Mouse (Mus musculus): Measurements from ENCODE around the gene Ddias. TPM values are rescaled to one million over a fixed set of nuclear protein-coding genes. Genes with fewer than 3 reads are reported as not detected.
A peak's percentile ranks its signal among the peaks of the same experiment; 100 is the strongest.

Ddias gene
- total RNA-seq, 2 experiments from 2014 or later: 1.5 to 2.3 TPM

DNA sequence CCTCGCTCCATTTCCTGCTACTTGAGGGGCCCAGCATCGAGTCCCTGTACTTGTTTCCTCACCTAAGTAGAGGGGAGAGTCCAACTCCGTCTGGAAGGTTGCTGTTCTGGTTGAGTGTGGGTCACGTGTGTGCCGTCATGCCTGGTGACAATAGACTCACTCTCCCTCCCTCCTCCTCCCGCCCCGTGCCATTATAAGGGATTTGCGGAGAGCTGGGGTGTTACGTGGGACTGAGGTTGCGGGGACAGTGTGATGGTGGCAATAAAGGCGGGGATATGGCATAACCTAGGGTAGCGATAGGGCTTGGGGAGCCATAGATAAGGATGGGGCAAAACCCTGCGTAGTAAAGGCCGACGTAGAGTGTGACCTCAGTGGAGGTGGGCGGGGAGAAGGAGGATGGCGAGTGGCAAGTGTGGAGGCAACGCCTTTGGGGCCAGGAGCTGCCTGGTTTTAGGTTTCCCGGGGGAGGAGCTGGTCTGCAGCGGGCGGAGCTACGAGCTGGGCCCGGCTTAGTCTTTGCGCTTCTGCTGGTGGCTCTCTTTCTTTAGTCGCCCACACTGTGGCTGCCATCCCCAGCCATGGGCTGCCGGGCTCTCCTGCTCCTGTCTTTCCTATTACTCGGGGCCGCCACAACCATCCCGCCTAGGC, 838 bp upstream of the Ddias start:
- intact Hi-C loops (cut with DNase I): loop anchor here (1.0 to 5.0 kb wide), 4 partner anchors 87 to 243 kb away; partner anchors contain the start of gene Pcf11
- peak; percentile 84 to 93 for DNase-seq (ENCODE audit: extremely low spot score in 1 of 2, low spot score in 2 of 2)

DNA sequence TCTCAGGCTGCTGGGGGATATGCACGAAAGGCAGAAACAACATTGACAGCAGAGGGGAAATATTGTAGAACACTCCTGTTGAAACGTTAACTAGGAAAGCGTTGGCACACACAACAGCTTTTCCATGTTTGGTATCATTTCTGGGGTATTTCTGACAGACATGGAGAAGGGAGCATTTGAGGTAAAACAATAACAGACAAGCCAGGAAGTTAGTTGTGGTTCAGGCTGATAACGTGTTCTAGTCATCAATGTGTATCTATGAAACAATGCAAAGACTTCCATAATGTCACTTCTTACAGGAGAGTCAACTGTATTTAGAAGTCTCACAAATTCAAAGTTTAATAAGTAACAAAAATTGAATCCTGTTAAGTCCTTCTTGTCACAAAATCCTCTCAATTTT, 2.5 kb downstream of the Ddias start:
- no peak for DNase-seq (ENCODE audit: extremely low spot score in 1 of 2, low spot score in 2 of 2)
- intact Hi-C loops (cut with DNase I): loop anchor here (5.0 kb wide), 3 partner anchors 91 to 239 kb away; partner anchors contain the start of gene Pcf11

- DNase-seq (ENCODE audit: extremely low spot score in 1 of 2, low spot score in 2 of 2): no peak
- intact Hi-C loops (cut with DNase I): loop anchor here (5.0 kb wide), 3 partner anchors 92 to 238 kb away; partner anchors contain the start of gene Pcf11
Measured at GRCm38 (mm10) chr7:92870161-92870560, 3.9 kb downstream of the Ddias start.

DNA sequence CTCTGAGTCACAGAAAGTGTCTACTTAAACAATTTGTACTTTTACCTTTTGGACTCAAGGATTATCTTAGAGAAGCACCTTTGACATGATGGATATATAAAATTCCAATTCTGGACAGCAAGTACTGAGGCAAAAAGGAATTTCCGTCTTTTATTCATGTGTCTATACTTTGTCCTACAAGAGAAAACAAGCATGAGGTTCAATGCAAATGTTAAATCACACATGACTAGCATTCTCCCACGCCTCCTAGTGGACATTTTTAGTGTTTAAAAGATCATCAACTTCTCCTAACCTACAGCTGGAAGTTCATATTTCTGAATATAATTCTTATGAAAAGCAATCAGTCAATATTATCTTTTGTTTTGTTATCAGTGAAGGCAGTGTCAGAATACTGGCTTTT, 7.5 kb downstream of the Ddias start:
- no peak for DNase-seq (ENCODE audit: extremely low spot score in 1 of 2, low spot score in 2 of 2)
- intact Hi-C loops (cut with DNase I): loop anchor here (10.0 kb wide), 1 partner anchor 132 kb away; no protein-coding TSS in a partner anchor

DNA sequence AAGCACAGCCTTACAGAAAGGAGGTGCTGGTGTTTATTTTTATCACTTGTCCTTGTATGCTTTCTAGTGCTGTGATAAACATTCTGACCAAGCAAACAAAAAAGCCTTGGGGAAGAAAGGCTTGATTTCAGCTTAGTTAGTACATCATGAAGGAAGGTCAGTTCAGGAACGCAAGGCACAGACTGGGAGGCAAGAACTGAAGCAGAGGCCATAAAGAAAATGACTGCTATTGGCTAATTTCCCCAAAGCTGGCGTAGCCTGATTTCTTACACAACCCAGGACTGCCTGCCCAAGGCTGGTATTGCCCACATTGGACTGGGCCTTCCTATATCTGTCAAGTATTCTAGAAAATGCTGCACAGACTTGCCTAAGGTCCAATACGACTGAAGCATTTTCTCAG, 25.8 kb downstream of the Ddias start:
- DNase-seq (ENCODE audit: extremely low spot score in 1 of 2, low spot score in 2 of 2): no peak
- intact Hi-C loops (cut with DNase I): no loop called here

DNA sequence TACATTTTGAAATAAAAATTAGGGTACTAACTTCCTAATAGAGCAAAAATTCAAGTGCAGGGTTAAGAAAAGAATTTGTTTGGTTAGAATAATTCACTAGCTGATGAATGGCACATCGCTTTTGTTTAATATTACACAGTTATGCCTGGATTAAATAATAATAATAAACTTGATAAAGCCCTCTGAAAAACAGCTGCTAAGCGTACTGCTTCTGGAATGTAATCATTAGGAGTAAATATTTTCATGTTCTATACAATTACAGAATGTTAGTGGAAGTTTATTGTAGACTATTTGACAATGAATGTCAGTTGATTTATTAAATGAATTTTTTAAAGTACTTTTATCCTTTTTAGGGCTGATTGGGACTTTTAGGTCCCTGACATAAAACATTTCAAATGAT, 31.8 kb downstream of the Ddias start:
- intact Hi-C loops (cut with DNase I): no loop called here
- DNase-seq (ENCODE audit: extremely low spot score in 1 of 2, low spot score in 2 of 2): no peak

GRCm38 (mm10) chr7:92837907-92838306, 36.1 kb downstream of the Ddias start:
- no peak for DNase-seq (ENCODE audit: extremely low spot score in 1 of 2, low spot score in 2 of 2)
- intact Hi-C loops (cut with DNase I): no loop called here

- intact Hi-C loops (cut with DNase I): no loop called here
Measured at GRCm38 (mm10) chr7:92837226-92837625, 36.8 kb downstream of the Ddias start.

DNA sequence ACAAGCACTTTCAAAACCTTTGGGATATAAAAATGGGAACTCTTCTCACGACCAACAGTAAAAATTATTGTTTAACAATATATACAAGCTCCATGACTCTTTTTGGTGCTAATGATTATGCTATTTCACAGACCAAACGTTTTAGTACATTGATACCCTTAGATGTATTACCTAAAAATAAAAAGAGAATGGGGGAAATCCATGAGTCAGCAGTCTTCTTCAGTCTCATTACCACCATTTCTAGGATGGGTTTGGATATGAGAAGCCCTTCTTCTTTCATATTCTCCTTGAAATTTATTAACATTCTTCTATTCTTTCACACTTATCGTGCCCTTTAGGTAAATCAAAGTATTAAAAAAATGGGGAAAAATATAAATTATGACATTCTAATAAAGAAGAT, 37.6 kb downstream of the Ddias start:
- intact Hi-C loops (cut with DNase I): no loop called here

More at GRCm38 (mm10) chr7:92837226-92837625, 36.8 kb downstream of the Ddias start:
- no peak for DNase-seq (ENCODE audit: extremely low spot score in 1 of 2, low spot score in 2 of 2)

GRCm38 (mm10) chr7:92834391-92834790, 39.7 kb downstream of the Ddias start:
- intact Hi-C loops (cut with DNase I): no loop called here
- no peak for DNase-seq (ENCODE audit: extremely low spot score in 1 of 2, low spot score in 2 of 2)

More for the DNA sequence above, 37.6 kb downstream of the Ddias start:
- DNase-seq (ENCODE audit: extremely low spot score in 1 of 2, low spot score in 2 of 2): no peak

DNA sequence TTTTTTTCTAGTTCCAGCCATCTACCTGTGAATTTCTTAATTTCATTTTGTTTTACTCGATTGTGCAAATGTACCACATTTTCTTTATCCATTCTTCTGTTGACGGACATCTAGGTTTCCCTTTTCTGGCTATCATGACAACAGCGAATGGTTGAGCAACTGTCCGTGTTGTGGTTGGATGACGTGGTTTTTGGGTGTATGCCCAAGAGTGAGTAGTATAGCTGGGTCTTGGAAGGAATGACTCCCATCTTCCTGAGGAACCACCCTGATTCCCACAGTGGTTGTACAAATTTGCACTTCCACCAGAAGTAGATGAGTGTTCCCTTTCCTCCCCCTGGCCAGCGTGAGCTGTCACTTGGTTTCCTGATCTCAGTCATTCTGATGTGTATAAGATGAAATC, 41.7 kb downstream of the Ddias start:
- intact Hi-C loops (cut with DNase I): no loop called here

DNA sequence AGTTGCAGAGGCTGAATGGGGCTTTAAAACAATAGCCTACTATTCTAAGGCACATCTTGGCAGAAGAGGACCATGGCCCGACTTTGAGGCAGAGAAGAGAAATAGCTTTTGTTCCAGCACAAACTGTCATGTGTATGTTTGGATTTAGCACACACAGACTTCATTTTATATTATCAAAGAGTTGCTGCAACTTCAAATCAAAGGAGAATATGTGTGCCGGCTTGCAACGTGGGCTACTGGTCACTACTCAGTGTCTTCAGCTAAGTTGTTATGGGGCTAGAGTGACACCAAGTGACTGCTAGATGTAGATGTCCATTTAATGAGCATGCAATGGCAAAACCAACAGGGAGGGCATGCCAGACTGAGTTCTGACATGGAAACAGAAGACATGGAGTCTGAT, 46.1 kb downstream of the Ddias start:
- DNase-seq (ENCODE audit: extremely low spot score in 1 of 2, low spot score in 2 of 2): no peak
- intact Hi-C loops (cut with DNase I): loop anchor here (5.0 kb wide), 2 partner anchors 86 to 161 kb away; partner anchors contain the start of genes Pcf11 and Rab30

More for the DNA sequence above, 41.7 kb downstream of the Ddias start:
- DNase-seq (ENCODE audit: extremely low spot score in 1 of 2, low spot score in 2 of 2): no peak

GRCm38 (mm10) chr7:92826248-92826647, 47.8 kb downstream of the Ddias start:
- intact Hi-C loops (cut with DNase I): loop anchor here (5.0 kb wide), 2 partner anchors 84 to 159 kb away; partner anchors contain the start of genes Pcf11 and Rab30
- DNase-seq (ENCODE audit: extremely low spot score in 1 of 2, low spot score in 2 of 2): no peak

GRCm38 (mm10) chr7:92822409-92823101, 51.5 kb downstream of the Ddias start:
- intact Hi-C loops (cut with DNase I): no loop called here
- no peak for DNase-seq (ENCODE audit: extremely low spot score in 1 of 2, low spot score in 2 of 2)

GRCm38 (mm10) chr7:92821871-92822270, 52.2 kb downstream of the Ddias start:
- intact Hi-C loops (cut with DNase I): no loop called here
- DNase-seq (ENCODE audit: extremely low spot score in 1 of 2, low spot score in 2 of 2): no peak

GRCm38 (mm10) chr7:92820941-92821465, 53.0 kb downstream of the Ddias start:
- intact Hi-C loops (cut with DNase I): no loop called here

GRCm38 (mm10) chr7:92820410-92820809, 53.6 kb downstream of the Ddias start:
- intact Hi-C loops (cut with DNase I): no loop called here
- no peak for DNase-seq (ENCODE audit: extremely low spot score in 1 of 2, low spot score in 2 of 2)

More at GRCm38 (mm10) chr7:92820941-92821465, 53.0 kb downstream of the Ddias start:
- DNase-seq (ENCODE audit: extremely low spot score in 1 of 2, low spot score in 2 of 2): no peak

GRCm38 (mm10) chr7:92819656-92820055, 54.4 kb downstream of the Ddias start:
- intact Hi-C loops (cut with DNase I): no loop called here
- DNase-seq (ENCODE audit: extremely low spot score in 1 of 2, low spot score in 2 of 2): no peak

DNA sequence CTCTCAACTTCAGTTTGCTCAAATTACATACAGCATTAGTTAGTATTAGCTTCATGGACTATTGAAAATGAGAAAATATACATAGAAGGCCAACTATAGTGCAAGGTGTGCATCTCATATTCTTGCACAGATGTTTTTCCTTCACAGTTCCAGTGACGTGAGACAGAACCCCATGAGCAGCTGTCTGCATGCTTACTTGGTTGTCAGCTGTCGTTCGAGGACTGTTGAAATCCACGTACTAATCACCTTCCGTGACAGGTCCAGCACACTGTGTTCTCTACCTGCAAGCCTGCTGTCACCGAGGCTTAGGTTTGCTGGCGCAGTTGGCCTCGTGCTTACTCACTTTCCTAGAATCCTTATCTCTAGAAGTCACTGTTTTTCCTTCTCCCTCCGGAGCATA, 56.2 kb downstream of the Ddias start:
- no peak for DNase-seq (ENCODE audit: extremely low spot score in 1 of 2, low spot score in 2 of 2)
- intact Hi-C loops (cut with DNase I): no loop called here

DNA sequence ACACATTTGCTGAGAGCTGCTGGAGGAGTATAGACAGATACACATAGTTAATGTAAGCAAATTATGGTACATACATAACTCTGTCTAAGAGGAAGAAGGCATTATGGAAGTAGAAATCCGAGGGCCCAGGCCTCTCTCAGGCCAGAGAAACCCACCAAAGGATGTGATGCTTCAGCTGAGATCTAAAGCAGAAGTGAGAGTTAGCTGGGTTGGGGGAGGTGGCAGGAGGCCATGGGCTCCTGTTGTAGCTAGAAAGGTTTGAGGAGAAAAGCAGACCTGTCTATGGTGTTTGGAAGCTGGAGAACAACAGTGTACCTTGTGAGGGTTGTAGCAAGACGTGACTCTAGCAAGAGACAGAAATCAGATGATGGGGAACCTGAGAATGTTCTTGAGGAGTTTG, 56.8 kb downstream of the Ddias start:
- DNase-seq (ENCODE audit: extremely low spot score in 1 of 2, low spot score in 2 of 2): no peak
- intact Hi-C loops (cut with DNase I): no loop called here
